Mouse (Mus musculus) midbrain, embryonic 12.5 days (tissue): Measurements from ENCODE around the gene Tom1. TPM values are rescaled to one million over a fixed set of nuclear protein-coding genes. Genes with fewer than 3 reads are reported as not detected.

Source experiments
- ATAC-seq: fragments of 200-750 bp; cut with Nextera tagmentation; 2 replicates; pipeline ENCODE4 v1.8.0; 2017; ENCODE audit warnings: low read depth, moderate TSS enrichment, moderate library complexity; ENCODE audit not compliant: low FRiP score
- H3K27ac ChIP-seq: fragments of 300-500 bp; sonication (generic); replicated peaks from 2 replicates; pipeline ENCODE4 v1.5.1; 2016; ENCODE audit warnings: mild to moderate bottlenecking
- H3K27me3 ChIP-seq: fragments of 300-500 bp; sonication (generic); 2 replicates; pipeline ENCODE4 v1.6.1; 2016; ENCODE audit warnings: mild to moderate bottlenecking
- H3K36me3 ChIP-seq: fragments of 300-500 bp; sonication (generic); 2 replicates; pipeline ENCODE4 v1.6.1; 2016
- H3K4me1 ChIP-seq: fragments of 300-500 bp; sonication (generic); 2 replicates; pipeline ENCODE4 v1.6.1; 2016
- H3K4me2 ChIP-seq: fragments of 300-500 bp; sonication (generic); replicated peaks from 2 replicates; pipeline ENCODE4 v1.6.1; 2016; ENCODE audit warnings: mild to moderate bottlenecking, moderate library complexity
- H3K4me3 ChIP-seq: fragments of 300-500 bp; sonication (generic); 2 replicates; pipeline ENCODE4 v1.5.1; 2016; ENCODE audit warnings: mild to moderate bottlenecking
- H3K9ac ChIP-seq: fragments of 300-500 bp; sonication (generic); replicated peaks from 2 replicates; pipeline ENCODE4 v1.6.1; 2016; ENCODE audit warnings: mild to moderate bottlenecking, moderate library complexity
- H3K9me3 ChIP-seq: fragments of 300-500 bp; sonication (generic); 2 replicates; pipeline ENCODE4 v1.6.1; 2016; ENCODE audit warnings: mild to moderate bottlenecking
- WGBS: fragments of 180-500 bp; shearing (Covaris S2); methylation state at CpG from one replicate; pipeline ENCODE4 v1.1.7; 2016; 5-methylcytosine and 5-hydroxymethylcytosine counted together
- polyA plus RNA-seq: library from polyadenylated mRNA; unstranded; fragments of >200 nt; fragmentation: Nextera tagmentation; extraction: Ambion mirVana; gene quantifications from 2 replicates; pipeline ENCODE4 v1.2.1, GENCODE M21; 2016

The Tom1 gene
- polyA plus RNA-seq, 1 experiment from 2014 or later = 26.5 TPM

DNA sequence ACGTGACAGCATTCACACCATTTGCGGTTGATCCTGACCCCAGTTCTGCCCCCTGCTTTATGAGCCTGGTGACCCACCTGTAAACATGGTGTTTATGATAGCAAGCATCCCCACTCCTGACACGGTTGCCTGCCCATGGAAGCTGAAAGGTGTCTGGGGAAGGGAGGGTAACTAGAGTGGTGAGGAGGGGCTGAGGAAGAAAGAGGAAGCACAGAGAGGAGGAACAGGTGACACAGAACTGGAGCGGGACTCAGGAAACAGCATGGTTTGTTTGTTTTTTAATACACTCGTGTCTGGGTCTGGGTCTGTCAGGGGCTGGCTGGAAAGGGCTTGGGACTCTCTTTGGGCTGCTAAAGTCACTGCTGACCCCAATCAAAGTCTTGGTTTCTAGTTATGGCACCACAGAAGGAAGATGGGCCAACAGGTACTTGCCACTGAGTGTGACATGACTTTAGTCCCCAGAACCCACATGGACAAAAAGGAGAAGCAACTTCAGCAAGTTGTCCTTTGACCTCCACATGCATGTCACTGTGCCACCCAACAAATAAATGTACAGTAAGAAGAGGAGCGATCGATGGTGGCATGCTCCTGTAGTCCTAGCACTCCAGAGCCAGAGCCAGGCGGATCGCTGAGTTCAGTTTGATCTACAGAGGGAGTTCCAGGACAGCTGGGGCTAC is 48.0 kb downstream of the Tom1 start:
- Histone ChIP-seq H3K9me3 (no peaks in the 10 kb centered on the region), H3K4me1 (0 out of 2 replicates have a peak, but pooled peaks cover 7% of the 10 kb centered on the region), H3K27ac (no peak overlapping the region), H3K36me3 (no peaks in the 10 kb centered on the region), H3K4me2 (no peak overlapping the region), H3K4me3 (no peak overlapping the region), H3K9ac (no peak overlapping the region), H3K27me3 (peaks cover 4% of the 10 kb centered on the region; the same call in 1 of the 2 replicates)
- no peak for ATAC-seq
- WGBS = 81% methylated on average over 9 of the region's 9 CpGs

DNA sequence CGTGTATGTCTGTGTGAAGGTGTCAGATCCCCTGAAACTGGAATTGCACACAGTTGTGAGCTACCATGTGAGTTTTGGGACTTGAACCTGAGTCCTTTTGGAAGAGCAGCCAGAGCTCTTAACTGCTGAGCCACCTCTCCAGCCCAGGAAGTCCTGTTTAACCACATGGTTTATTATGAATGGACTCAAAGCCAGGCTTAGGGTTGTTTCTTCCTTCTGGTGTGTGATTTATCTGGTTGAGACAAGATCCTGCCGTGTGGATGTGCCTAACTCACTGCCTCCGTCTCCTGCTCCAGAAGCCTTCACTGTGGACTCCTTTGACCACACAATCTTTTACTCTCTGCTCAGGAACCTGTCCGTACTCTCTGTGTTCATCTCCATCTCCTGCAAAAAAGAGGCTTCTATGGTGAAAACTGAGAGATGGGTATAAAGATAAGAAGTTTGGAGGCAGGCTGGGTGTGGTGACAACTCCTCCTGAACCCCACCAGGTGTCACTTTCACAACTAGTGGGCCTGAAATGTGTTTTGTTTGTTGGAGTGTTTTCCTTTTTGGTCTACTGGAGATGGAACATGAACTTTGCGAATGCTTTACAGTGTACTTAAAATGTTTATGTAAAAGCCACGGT is 48.8 kb downstream of the Tom1 start:
- H3K4me2 ChIP-seq = no peak overlapping the region
- H3K4me3 ChIP-seq = no peak overlapping the region
- no peak for ATAC-seq
- H3K27ac ChIP-seq = no peak overlapping the region
- 0 out of 2 replicates have a peak, but pooled peaks cover 7% of the 10 kb centered on the region for H3K4me1 ChIP-seq
- H3K9me3 ChIP-seq = no peaks in the 10 kb centered on the region
- no peaks in the 10 kb centered on the region for H3K36me3 ChIP-seq
- H3K27me3 ChIP-seq = peaks cover 4% of the 10 kb centered on the region; the same call in 1 of the 2 replicates
- WGBS = 89% methylated on average over 6 of the region's 6 CpGs
- H3K9ac ChIP-seq = no peak overlapping the region

DNA sequence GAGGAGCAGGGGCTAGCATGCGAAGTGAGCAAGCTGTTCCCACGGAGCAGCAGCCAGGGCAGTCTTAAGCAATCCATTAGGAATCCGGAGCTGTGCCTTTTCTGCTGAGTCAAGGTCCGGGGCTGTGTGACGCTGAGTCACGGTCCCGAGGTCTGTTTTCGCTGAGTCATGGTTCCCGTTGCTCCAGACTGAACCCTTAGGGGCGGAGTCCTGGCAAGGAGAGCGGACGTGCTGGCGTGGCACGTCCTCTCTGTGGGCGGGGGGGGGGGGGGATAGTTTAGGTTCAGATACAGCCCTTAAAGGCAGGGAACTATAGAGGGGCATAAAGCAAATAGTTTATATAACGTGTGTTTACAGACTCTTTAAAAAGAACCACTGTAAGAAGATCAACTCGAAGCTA is 50.3 kb downstream of the Tom1 start:
- Histone ChIP-seq H3K27ac (no peak overlapping the region), H3K9ac (no peak overlapping the region), H3K4me2 (peak overlapping the region; percentile 43), H3K4me3 (peak overlapping the region; percentile 27), H3K36me3 (no peaks in the 10 kb centered on the region), H3K27me3 (peaks cover 4% of the 10 kb centered on the region; the same call in 1 of the 2 replicates), H3K4me1 (peaks cover 7% of the 10 kb centered on the region; the same call in 1 of the 2 replicates), H3K9me3 (no peaks in the 10 kb centered on the region)
- WGBS = 11% methylated on average over 16 of the region's 17 CpGs
- peak; percentile 94 for ATAC-seq

DNA sequence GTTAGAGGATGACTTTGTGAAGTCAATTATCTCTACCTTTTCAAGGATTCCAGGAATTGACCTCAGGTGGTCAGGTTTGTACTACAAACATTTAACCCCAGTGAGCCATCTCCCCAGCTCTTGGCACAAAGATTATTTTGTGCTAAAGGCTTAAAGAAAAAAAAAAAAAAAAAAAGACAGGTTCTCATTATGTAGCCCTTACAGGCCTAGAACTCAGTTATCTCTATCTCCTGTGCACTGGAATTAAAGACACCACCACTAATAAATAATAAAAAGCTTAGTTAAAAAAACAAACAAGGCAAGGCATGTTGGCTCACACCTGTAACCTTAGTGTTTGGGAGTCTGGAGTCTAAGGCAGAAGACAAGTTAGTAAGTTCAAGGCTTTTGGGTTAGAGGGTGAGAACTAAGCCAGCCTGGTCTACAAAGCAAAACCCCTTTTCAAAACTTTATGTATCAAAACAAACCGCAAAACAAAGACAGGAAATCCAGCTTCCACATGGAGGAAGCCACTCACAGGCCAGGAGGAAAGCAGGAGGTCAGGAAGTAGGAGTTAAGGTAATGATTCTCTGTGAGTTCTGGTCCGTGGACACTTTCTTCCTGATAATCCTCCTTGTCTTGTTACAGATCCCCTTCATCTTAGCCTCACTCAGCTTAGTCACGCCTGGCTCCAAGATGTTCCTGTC is 51.0 kb downstream of the Tom1 start:
- peaks cover 4% of the 10 kb centered on the region; the same call in 1 of the 2 replicates for H3K27me3 ChIP-seq
- ATAC-seq = no peak

DNA sequence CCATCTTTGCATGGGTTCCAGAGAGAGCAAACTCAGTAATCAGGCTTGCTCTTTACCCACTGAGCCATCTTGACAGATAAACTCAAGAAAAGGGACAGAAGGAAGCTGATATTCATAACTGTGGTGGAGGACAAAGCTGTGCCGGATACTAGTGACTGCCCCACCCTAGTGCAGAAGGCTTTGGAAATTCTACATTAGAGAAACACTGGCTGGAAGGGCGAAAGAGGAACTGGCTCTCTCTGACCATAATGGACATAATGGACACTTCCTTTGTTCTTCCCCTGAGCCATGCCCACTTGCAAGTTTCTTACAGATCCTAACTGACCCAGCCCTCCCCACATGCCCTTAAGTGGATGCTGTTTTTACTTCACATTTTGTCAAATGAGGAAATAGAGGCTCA is 52.5 kb downstream of the Tom1 start:
- peaks cover 14% of the 10 kb centered on the region; the same call in 1 of the 2 replicates for H3K4me1 ChIP-seq
- no peak for ATAC-seq
- H3K4me3 ChIP-seq = no peak overlapping the region
- H3K4me2 ChIP-seq = no peak overlapping the region
- H3K36me3 ChIP-seq = no peaks in the 10 kb centered on the region
- H3K27ac ChIP-seq = no peak overlapping the region
- 91% methylated on average over 2 of the region's 2 CpGs for WGBS
- H3K9ac ChIP-seq = no peak overlapping the region
- no peaks in the 10 kb centered on the region for H3K9me3 ChIP-seq
- peaks cover 4% of the 10 kb centered on the region; the same call in 1 of the 2 replicates for H3K27me3 ChIP-seq

More for the DNA sequence above, 51.0 kb downstream of the Tom1 start:
- H3K4me1 ChIP-seq = peaks cover 14% of the 10 kb centered on the region; the same call in 1 of the 2 replicates
- H3K4me3 ChIP-seq = no peak overlapping the region
- no peak overlapping the region for H3K4me2 ChIP-seq
- 81% methylated on average over 3 of the region's 3 CpGs for WGBS
- no peak overlapping the region for H3K27ac ChIP-seq
- H3K9ac ChIP-seq = no peak overlapping the region
- no peaks in the 10 kb centered on the region for H3K36me3 ChIP-seq
- no peaks in the 10 kb centered on the region for H3K9me3 ChIP-seq

DNA sequence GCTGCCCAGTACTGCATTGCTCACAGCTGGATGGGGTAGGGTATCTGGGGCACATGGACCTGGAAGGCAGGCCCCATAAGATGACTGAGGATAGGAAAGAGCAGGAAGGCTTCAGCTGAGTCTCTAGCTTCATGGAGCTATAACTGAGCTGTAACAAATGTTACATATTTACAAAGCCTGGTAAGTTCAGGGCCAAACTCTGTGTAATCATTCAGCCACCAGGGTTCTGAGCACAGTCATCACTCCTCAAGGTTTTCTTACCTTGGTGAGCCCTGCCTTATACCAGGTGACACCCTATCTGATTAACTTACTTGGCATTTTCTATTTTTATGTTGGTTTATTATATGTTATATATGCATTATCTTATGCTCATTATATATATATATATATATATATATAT is 53.6 kb downstream of the Tom1 start:
- Histone ChIP-seq H3K27ac (no peak overlapping the region), H3K36me3 (no peaks in the 10 kb centered on the region), H3K27me3 (peaks cover 10% of the 10 kb centered on the region), H3K4me2 (no peak overlapping the region), H3K9me3 (no peaks in the 10 kb centered on the region), H3K9ac (no peak overlapping the region), H3K4me3 (no peak overlapping the region), H3K4me1 (peaks cover 14% of the 10 kb centered on the region; the same call in 1 of the 2 replicates)
- ATAC-seq = no peak

DNA sequence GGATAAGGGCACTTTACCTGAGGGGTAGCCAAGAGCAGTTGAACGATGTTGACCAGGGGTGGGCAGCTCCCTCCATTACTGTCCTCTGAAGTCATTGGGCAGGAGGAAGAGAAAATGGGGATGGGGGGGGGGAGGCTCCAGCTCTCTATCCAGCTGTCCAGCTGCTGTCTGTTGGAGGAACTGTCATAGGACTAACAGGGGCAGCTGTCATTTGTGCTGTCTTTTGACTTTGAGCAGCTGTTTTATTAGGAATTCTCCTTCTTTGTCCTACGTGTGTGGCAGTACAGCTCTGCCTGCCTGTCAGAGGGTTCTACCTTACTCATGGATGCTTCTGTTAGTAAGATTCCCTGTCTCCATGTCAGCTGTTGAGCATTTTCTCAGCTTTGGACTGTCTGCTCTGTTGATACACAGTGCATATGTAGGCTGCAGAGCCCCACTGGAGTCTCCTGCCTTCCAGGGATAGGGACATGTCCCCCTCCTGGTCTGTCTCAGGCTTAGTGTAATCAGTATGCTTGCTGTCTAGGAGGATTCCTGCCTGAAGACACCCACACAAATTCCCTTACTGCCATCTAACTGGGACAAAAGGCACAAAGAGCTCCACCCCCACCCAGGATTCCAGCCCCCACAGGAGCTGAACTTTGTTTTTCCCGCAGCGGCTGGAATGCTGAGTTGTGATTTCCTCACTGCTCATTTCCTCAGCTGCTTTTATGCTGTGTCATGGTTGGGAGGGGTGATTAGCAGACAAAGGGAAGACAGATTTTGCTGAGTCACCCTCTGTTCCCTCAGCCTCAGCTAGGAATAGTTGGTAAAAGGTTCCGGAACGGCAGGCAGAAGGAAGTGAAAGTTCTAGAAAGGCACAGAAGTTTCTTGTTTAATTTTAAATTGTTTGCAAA is 55.7 kb downstream of the Tom1 start:
- Histone ChIP-seq H3K9me3 (no peaks in the 10 kb centered on the region), H3K4me1 (peaks cover 14% of the 10 kb centered on the region), H3K4me2 (peak overlapping the region; percentile 34; the same call in 1 of the 2 replicates), H3K27me3 (peaks cover 9% of the 10 kb centered on the region), H3K27ac (0 out of 2 replicates have a peak overlapping the region, but pooled peaks have one; percentile 30), H3K4me3 (peak overlapping the region; percentile 14; the same call in 1 of the 2 replicates), H3K36me3 (no peaks in the 10 kb centered on the region), H3K9ac (no peak overlapping the region)
- 36% methylated on average over 6 of the region's 6 CpGs for WGBS
- ATAC-seq = 0 out of 2 replicates have a peak, but pooled peaks have one; percentile 31

DNA sequence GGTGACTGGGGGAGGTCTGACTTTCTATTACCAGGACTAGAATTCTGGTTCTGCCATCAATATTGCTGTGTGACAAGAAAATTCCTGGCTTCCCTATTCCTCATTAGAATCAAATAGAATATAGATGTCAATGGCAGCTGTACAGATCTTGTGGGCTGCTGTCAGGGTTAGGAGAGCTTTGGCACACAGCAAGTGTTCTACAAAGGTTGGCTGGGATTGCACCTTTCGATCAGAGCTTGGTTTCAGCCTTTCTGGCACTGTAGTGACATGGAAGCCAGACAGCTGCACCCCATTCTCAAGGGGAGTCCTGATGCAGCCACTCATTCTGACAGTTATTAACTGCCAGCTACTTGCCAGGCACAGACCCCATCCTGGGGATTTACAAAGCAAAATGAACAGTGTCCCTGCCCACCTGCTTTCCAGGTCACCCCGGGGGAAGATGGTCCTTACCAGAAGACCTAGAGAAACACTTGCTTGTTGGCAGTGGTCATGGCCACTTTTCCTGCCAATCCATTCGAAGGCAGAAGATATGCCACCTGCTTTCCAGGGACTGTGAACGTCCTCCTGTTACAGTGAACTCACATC is 57.4 kb downstream of the Tom1 start:
- H3K27ac ChIP-seq = no peak overlapping the region
- no peak overlapping the region for H3K4me3 ChIP-seq
- WGBS = 84% methylated on average over 4 of the region's 4 CpGs
- H3K36me3 ChIP-seq = no peaks in the 10 kb centered on the region
- no peak for ATAC-seq
- no peak overlapping the region for H3K4me2 ChIP-seq
- peaks cover 14% of the 10 kb centered on the region for H3K4me1 ChIP-seq
- H3K9me3 ChIP-seq = no peaks in the 10 kb centered on the region
- peaks cover 9% of the 10 kb centered on the region for H3K27me3 ChIP-seq
- no peak overlapping the region for H3K9ac ChIP-seq

DNA sequence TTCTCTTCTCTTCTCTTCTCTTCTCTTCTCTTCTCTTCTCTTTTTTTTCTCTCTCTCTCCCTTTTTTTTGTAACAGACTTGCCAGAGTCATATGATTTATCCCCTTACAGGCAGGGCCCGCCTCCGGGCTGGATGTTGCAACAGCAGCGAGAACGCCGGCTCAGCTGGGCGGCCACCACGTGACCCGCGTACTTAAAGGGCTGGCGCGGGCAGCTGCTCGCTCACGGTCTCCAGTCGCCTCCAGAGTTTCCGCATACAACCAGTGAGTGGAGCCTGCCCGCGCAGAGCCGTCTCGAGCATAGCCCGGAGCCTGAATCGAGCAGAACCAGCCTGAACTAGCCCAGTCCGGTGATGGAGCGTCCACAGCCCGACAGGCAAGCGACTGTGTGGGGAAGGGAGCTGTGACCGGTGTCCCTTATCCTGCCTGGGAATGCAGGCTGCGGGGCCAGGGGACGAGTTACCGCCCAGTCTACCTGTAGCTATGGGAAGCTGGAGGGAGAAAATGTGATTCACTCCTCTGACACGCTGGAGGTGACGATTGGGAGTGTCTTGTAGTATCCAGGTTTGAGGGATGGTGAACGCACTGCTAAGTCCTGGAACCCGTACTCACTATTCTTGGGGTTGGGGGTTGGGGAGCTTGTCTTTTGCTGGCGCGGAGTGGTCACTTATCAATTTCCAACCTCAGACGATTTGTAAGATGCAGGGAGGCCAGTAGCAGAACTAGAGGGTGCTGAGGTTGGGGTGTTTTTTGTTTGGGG is 60.1 kb downstream of the Tom1 start, which contains the start of gene Hmox1:
TSS of gene Hmox1 (plus strand) at position 223 of the 758 bp plus-strand sequence.
- H3K27me3 ChIP-seq = peaks cover 9% of the 10 kb centered on the region
- H3K36me3 ChIP-seq = no peaks in the 10 kb centered on the region
- peaks cover 14% of the 10 kb centered on the region for H3K4me1 ChIP-seq
- peak; percentile 93 for ATAC-seq
- H3K9me3 ChIP-seq = no peaks in the 10 kb centered on the region
- H3K4me3 ChIP-seq = peak within 1 kb of the TSS; percentile 58
- H3K27ac ChIP-seq = no peak within 1 kb of the TSS; the same call in 1 of the 2 replicates
- peak within 1 kb of the TSS; percentile 90 for H3K4me2 ChIP-seq
- peak within 1 kb of the TSS; percentile 73 for H3K9ac ChIP-seq
- 1% methylated on average over 36 of the region's 36 CpGs for WGBS

DNA sequence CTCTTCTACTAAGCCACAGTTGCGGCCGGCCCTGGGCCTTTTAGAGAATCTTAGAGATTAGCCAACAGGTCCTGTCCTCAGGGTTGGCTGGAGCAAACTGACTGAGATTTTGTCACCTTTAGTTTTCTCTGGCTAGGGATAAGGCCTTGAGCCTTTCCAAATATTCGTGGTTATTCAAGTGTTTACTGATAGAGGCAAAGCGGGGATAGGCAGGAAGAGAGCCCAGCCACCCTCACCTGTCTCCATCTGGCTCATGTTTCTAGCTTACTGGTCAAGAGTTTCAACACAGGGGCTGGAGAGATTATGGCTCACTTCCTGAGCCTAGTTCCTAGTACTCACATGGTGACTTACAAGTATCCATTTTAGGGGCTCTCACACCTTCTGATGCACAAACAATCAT is 69.5 kb downstream of the Tom1 start:
- Histone ChIP-seq H3K4me1 (no peaks in the 10 kb centered on the region), H3K36me3 (no peaks in the 10 kb centered on the region), H3K9ac (no peak overlapping the region), H3K27ac (no peak overlapping the region), H3K9me3 (no peaks in the 10 kb centered on the region), H3K27me3 (no peaks in the 10 kb centered on the region), H3K4me2 (no peak overlapping the region), H3K4me3 (no peak overlapping the region)
- WGBS = 92% methylated on average over 4 of the region's 4 CpGs
- ATAC-seq = no peak
